ENCODE assay signal across 14 mouse cellular contexts in the genomic region with DNA sequence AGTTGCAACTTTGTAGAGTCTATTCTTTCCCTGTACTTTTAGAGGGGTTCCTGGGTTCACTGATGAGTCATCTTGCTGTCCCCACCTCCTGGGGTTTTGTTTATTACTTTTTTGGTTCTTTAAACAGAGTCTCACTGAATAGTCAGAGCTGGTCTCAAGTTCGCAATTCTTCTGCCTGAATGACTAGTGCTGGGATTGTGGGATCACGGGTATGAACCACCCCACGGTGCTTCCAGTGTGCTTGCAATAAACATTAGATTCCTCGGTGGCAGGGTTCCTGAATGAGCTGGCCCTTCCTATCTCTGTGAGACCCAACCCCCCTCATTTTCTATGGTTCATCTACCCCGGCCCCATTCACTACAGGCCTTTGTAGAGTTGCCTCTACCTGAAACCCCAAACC. TPM values are rescaled to one million over a fixed set of nuclear protein-coding genes. Genes with fewer than 3 reads are reported as not detected.
DNase-seq lines count a peak whose midpoint lies in the region; ATAC-seq and TF ChIP-seq lines count a peak whose summit lies in the region.
"Had no signal": no experiment of that assay in that cellular context is flagged by ENCODE, and none has a peak within 500 bp of the region (broad histone marks: within the 10 kb centered on the region; RNA-seq: fewer than 3 reads in every experiment).

No protein-coding gene starts in this region.

- TF ChIP-seq CTCF in embryonic fibroblast, embryonic 13.5 days (IDR thresholded peaks at IDR 0.05; ENCODE audit: borderline replicate concordance, insufficient read depth, low read length), result no peak

- H3K27ac ChIP-seq in heart, embryonic 13.5 days (replicated peaks), result peak overlapping the region; percentile 78; the same call in 1 of the 2 replicates
- peak overlapping the region; percentile 67; the same call in 1 of the 2 replicates for H3K27ac ChIP-seq in limb, embryonic 15.5 days
- H3K27ac ChIP-seq in limb, embryonic 10.5 days, result no peak overlapping the region
- H3K27ac ChIP-seq in embryonic fibroblast, embryonic 13.5 days (ENCODE audit: insufficient read depth, low read length), result peak overlapping the region; percentile 85

- peaks cover 34% of the 10 kb centered on the region for H3K36me3 ChIP-seq in heart, embryonic 13.5 days
- peaks cover 33% of the 10 kb centered on the region for H3K36me3 ChIP-seq in limb, embryonic 15.5 days
- peaks cover 35% of the 10 kb centered on the region for H3K36me3 ChIP-seq in limb, embryonic 10.5 days

- TF ChIP-seq POLR2A in embryonic fibroblast, embryonic 13.5 days (IDR thresholded peaks at IDR 0.05; ENCODE audit: low read depth, low read length), result no peak

- no peak overlapping the region for H3K4me3 ChIP-seq in heart, embryonic 13.5 days
- H3K4me3 ChIP-seq in limb, embryonic 15.5 days, result no peak overlapping the region
- H3K4me3 ChIP-seq in limb, embryonic 10.5 days, result no peak overlapping the region
- H3K4me3 ChIP-seq in embryonic fibroblast, embryonic 13.5 days (ENCODE audit: insufficient read depth, low read length), result no peak overlapping the region

- H3K9me3 ChIP-seq in heart, embryonic 13.5 days, result no peaks in the 10 kb centered on the region
- no peaks in the 10 kb centered on the region for H3K9me3 ChIP-seq in limb, embryonic 15.5 days
- H3K9me3 ChIP-seq in limb, embryonic 10.5 days (replicated peaks), result no peaks in the 10 kb centered on the region
- H3K9me3 ChIP-seq: embryonic facial prominence, embryonic 12.5 days; forebrain, embryonic 13.5 days had no signal

- no peaks in the 10 kb centered on the region for H3K27me3 ChIP-seq in heart, embryonic 13.5 days (replicated peaks)
- H3K27me3 ChIP-seq in limb, embryonic 15.5 days, result no peaks in the 10 kb centered on the region
- no peaks in the 10 kb centered on the region for H3K27me3 ChIP-seq in limb, embryonic 10.5 days (ENCODE audit: low read depth, poor library complexity, severe bottlenecking)
- H3K27me3 ChIP-seq: embryonic facial prominence, embryonic 12.5 days; forebrain, embryonic 13.5 days had no signal

- intact Hi-C loops in heart, postnatal 25 days (cut with DNase I), result no loop called here

- peak overlapping the region; percentile 28; the same call in 1 of the 2 replicates for H3K9ac ChIP-seq in heart, embryonic 13.5 days
- H3K9ac ChIP-seq in limb, embryonic 15.5 days, result no peak overlapping the region
- H3K9ac ChIP-seq: embryonic facial prominence, embryonic 12.5 days had no signal

- peak; percentile 20 for DNase-seq in cerebellum, adult 8-10 months
- DNase-seq in cerebellum, adult 11 months, result no peak
- DNase-seq in heart, postnatal 25 days (ENCODE audit: low spot score), result no peak
- DNase-seq in limb, embryonic 10.5 days (ENCODE audit: low spot score), result no peak
- DNase-seq in embryo, embryonic 9.5 days (ENCODE audit: extremely low spot score), result no peak
- DNase-seq: right cerebral cortex, adult 18-20 months had no signal

- H3K4me1 ChIP-seq in heart, embryonic 13.5 days, result peaks cover 19% of the 10 kb centered on the region
- peaks cover 8% of the 10 kb centered on the region for H3K4me1 ChIP-seq in limb, embryonic 15.5 days
- H3K4me1 ChIP-seq in limb, embryonic 10.5 days, result peaks cover 30% of the 10 kb centered on the region
- peaks cover 13% of the 10 kb centered on the region for H3K4me1 ChIP-seq in embryonic fibroblast, embryonic 13.5 days (ENCODE audit: control insufficient read depth, insufficient read depth, low read length)

- no peak overlapping the region for H3K4me2 ChIP-seq in heart, embryonic 13.5 days
- H3K4me2 ChIP-seq in limb, embryonic 15.5 days, result no peak overlapping the region

- WGBS in heart, embryonic 13.5 days, result 36% methylated on average over 5 of the region's 5 CpGs
- 30% methylated on average over 5 of the region's 5 CpGs for WGBS in limb, embryonic 15.5 days
- WGBS in limb, embryonic 10.5 days, result 51% methylated on average over 5 of the region's 5 CpGs

- ATAC-seq in heart, embryonic 13.5 days (ENCODE audit: extremely low read depth, insufficient number of reproducible peaks, low FRiP score, low TSS enrichment), result no peak
- no peak for ATAC-seq in limb, embryonic 15.5 days (ENCODE audit: insufficient number of reproducible peaks, low FRiP score, low TSS enrichment, low read depth)
- ATAC-seq: activated CD4-positive, CD25-positive, alpha-beta regulatory T cell, adult 4 months had no signal

RNA-seq across cellular contexts. Expression of gene Thrap3, which starts 25.6 kb away (rescaled TPM):
- polyA plus RNA-seq in heart, embryonic 13.5 days (2015; fragmentation: Nextera tagmentation; extraction: Ambion mirVana), result 127 and 134 TPM in 2 replicates
- total RNA-seq in heart, postnatal 25 days (2021), result 100 to 1,000 TPM; 108 to 111 TPM
- polyA plus RNA-seq in limb, embryonic 15.5 days (2015; fragmentation: Nextera tagmentation; extraction: Ambion mirVana), result 183 and 198 TPM in 2 replicates
- polyA plus RNA-seq in limb, embryonic 10.5 days (2016; fragmentation: Nextera tagmentation; extraction: Ambion mirVana), result 263 and 287 TPM in 2 replicates
- 311 and 382 TPM in 2 replicates for polyA plus RNA-seq in embryonic fibroblast, embryonic 13.5 days (2011; ENCODE audit: insufficient read length, low read depth, missing spikeins)

RNA-seq across cellular contexts. Expression of gene Map7d1, which starts 28.0 kb away (rescaled TPM):
- 36.7 and 37.1 TPM in 2 replicates for polyA plus RNA-seq in heart, embryonic 13.5 days (2015; fragmentation: Nextera tagmentation; extraction: Ambion mirVana)
- 100 to 1,000 TPM; 255 to 285 TPM for total RNA-seq in heart, postnatal 25 days (2021)
- 46.5 and 50.3 TPM in 2 replicates for polyA plus RNA-seq in limb, embryonic 15.5 days (2015; fragmentation: Nextera tagmentation; extraction: Ambion mirVana)
- 56.2 and 63.2 TPM in 2 replicates for polyA plus RNA-seq in limb, embryonic 10.5 days (2016; fragmentation: Nextera tagmentation; extraction: Ambion mirVana)
- polyA plus RNA-seq in embryonic fibroblast, embryonic 13.5 days (2011; ENCODE audit: insufficient read length, low read depth, missing spikeins), result 83.0 and 98.9 TPM in 2 replicates

RNA-seq across cellular contexts. Expression of gene Trappc3, which starts 34.0 kb away (rescaled TPM):
- polyA plus RNA-seq in heart, embryonic 13.5 days (2015; fragmentation: Nextera tagmentation; extraction: Ambion mirVana), result 68.5 and 74.5 TPM in 2 replicates
- total RNA-seq in heart, postnatal 25 days (2021), result 10 to 100 TPM; 43.2 to 47.1 TPM
- polyA plus RNA-seq in limb, embryonic 15.5 days (2015; fragmentation: Nextera tagmentation; extraction: Ambion mirVana), result 120 and 128 TPM in 2 replicates
- 83.1 and 95.3 TPM in 2 replicates for polyA plus RNA-seq in limb, embryonic 10.5 days (2016; fragmentation: Nextera tagmentation; extraction: Ambion mirVana)
- 96.6 and 102 TPM in 2 replicates for polyA plus RNA-seq in embryonic fibroblast, embryonic 13.5 days (2011; ENCODE audit: insufficient read length, low read depth, missing spikeins)

RNA-seq across cellular contexts. Expression of gene Col8a2, which starts 58.4 kb away (rescaled TPM):
- polyA plus RNA-seq in heart, embryonic 13.5 days (2015; fragmentation: Nextera tagmentation; extraction: Ambion mirVana), result 4.2 and 4.9 TPM in 2 replicates
- under 1 TPM; 0.75 to 0.81 TPM for total RNA-seq in heart, postnatal 25 days (2021)
- 71.2 and 79.7 TPM in 2 replicates for polyA plus RNA-seq in limb, embryonic 15.5 days (2015; fragmentation: Nextera tagmentation; extraction: Ambion mirVana)
- polyA plus RNA-seq in limb, embryonic 10.5 days (2016; fragmentation: Nextera tagmentation; extraction: Ambion mirVana), result 0.65 and 1.4 TPM in 2 replicates
- polyA plus RNA-seq in embryonic fibroblast, embryonic 13.5 days (2011; ENCODE audit: insufficient read length, low read depth, missing spikeins), result 7.7 and 40.4 TPM in 2 replicates
- total RNA-seq: megakaryocyte-erythroid progenitor cell, adult 5-6 weeks; neutrophil, adult 5-6 weeks had no signal
- polyA plus RNA-seq: activated CD4-positive, CD25-positive, alpha-beta regulatory T cell, adult 4 months had no signal
